Mouse (Mus musculus) spleen, postnatal 14 days (tissue): ENCODE measurements around the gene Matk.

Experiments used
- DNase-seq, 2 experiments: peaks; one replicate each; pipeline ENCODE4 v3.0.0; 2021 to 2022; ENCODE audit warnings: low spot score in 2 of 2

Gene Matk

DNA sequence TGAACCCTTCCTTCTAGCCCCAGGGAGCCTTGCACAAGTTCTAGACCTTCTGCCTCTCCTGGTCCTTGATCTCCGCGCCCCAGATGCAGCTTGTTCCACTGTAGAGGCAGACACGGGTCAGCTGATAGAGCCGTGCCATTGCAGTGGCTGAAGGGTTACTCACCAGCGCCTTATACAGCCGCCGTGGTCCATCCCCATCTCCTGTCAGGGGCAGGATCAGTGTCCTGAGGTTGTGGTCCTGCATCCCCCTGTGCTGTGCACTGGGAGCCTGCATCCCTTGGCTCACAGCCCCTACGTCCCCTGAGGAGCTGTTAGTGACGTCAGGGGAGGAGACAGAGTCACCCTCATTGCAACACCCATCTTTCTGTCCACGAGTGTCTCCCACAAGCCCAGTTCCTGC lies 50.5 kb downstream of the Matk start:
- DNase-seq, result no peak

DNA sequence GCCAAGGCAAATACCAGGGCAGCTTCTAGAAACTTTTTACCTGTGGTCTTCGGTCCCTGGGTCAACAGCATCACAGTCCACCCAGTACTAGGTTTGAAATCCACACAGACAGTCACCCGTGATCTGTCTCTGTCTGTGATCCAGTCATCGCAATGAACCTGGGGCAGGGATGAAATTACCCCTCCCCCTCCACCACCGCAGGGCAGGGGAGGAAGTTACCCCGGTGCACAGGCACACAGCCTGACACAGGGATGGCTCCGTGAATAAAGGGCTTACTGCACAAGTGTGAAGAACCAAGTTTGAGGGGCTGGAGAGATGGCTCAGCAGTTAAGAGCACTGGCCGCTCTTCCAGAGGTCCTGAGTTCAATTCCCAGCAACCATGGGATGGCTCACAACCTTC lies 51.0 kb downstream of the Matk start:
- DNase-seq, result no peak

DNA sequence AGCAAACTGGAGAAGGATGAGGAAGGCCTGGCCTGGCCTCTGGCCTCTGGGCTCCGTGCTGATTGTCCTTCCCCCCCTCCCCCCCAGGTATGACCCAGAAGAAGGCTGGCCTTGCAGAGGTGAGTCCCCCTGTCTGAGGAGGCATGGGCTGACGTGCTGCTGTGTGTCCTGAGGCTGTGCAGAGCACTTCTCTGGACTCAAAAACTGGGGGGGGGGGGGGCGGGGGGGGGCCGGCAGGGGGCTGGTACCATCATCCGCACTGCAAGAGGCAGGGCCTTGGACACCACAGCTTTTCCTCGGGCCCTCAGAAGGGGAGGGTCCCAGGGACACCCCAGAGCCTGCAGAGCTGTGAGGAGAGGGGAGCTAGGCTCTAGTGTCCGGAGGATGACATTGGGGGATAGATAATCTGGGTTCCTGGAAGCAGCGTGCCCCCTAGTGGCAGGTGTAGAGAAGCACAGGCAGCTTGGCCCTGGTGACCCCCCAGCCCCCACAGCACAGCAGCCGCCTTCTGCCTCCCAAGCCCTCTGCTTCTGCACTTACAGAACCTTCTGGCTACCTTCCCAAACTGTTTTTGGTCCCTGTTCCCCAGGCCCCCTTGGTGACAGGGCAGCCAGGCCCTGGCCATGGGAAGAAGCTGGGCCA lies 52.0 kb downstream of the Matk start:
- DNase-seq, result peak in 1 of 2 experiments; percentile 69

DNA sequence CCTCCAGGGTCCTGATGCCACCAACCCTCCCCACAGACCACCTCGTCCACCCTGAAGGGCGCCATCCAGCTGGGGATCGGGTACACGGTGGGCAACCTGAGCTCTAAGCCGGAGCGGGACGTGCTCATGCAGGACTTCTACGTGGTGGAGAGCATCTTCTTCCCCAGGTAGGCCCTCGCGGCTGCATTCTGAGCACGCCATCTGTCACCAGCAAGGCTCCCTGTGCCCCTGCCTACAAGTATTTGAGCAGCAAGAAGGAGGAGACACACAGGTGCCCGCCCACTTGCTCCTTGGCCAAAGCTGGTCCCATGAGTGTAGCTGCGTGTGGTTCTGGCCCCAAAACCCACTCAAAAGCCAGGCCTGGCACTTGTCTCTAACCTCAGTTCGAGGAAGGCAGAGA lies 52.9 kb downstream of the Matk start:
- DNase-seq, result no peak

DNA sequence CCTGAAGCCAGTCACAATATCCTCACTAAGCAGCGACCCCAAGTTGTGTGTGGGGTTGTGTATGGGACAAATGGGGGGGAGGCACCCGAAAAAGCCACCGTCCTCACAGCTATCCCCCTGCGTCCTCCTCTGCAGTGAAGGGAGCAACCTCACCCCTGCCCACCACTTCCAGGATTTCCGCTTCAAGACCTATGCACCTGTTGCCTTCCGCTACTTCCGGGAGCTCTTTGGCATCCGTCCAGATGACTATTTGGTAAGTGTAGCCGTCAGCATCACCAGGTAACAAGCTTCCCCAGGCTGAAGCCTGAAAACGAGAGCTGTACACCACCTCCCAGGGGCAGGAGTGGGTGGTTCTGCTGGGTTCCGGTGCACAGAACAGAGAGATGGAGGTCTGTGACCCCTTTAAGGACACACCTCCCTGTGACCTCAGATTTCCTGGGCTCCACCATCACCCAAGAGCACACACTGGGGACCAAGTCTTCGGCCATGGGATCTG lies 53.5 kb downstream of the Matk start:
- DNase-seq, result no peak

DNA sequence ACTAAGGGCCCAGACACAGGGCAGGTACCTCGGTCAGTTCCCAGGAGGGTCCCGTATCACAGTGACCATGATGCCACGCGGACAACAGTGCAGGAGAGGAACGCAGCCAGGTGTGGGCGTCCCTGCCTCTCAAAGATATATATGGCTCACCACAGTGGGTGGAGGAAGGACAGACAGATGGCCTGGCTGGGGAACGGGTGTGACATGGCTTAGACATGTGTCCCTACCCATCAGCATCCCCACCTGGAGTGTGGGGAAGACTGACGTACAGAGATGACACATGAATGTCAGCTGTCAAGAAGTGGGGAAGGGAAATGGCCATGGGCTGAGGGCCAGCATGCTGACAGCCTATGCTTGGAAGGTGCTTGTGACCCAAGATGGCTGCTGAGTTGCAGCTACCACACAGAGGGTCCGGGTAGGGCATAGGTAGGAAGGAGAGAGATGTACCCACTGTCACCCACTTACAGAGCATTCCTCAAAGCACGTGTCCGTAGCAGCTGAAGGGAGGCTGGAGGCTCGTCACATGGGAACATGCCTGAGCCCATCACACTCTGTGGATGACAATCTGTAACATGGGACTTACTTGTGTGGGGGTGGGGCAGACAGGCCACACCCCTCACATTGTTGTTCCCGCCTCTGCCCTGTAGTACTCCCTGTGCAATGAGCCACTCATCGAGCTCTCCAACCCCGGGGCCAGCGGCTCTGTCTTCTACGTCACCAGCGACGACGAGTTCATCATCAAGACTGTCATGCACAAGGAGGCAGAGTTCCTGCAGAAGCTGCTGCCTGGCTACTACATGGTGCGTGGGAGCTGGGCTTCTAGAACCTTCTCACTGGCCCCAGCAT lies 54.3 kb downstream of the Matk start:
- no peak for DNase-seq

DNA sequence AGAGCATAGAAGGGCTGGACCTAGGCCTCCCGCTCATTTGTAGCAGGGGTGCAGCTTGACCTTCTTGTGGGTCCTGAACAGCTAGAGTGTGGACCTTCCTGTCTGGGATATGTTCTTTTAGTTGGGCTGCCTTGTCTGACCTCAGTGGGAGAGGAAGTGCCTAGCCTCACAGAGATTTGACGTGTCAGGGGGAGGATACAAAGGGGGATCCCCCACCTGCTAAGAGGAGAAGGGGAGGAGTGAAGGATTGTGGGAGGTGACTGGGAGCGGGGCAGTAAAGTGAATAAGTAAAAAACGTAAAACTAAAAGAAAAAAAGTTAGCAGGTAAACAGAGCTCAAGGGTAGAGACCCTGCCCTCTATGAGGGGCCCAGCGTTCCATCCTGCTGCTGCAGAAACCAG lies 56.8 kb downstream of the Matk start:
- no peak for DNase-seq
